Mouse (Mus musculus) right cerebral cortex, postnatal 25 days (tissue): ENCODE results near the gene Usp22.
"Not testable (repeated sequence)": the region's sequence is repeated elsewhere in the genome, so short reads cannot be mapped to it uniquely, and the experiment has no call there.

Source experiments
- DNase-seq: peaks from one replicate; pipeline ENCODE4 v3.0.0; 2022

Gene Usp22

GRCm38 (mm10) chr11:61183820-61184219, 9.0 kb upstream of the Usp22 start:
- DNase-seq, result no peak

DNA sequence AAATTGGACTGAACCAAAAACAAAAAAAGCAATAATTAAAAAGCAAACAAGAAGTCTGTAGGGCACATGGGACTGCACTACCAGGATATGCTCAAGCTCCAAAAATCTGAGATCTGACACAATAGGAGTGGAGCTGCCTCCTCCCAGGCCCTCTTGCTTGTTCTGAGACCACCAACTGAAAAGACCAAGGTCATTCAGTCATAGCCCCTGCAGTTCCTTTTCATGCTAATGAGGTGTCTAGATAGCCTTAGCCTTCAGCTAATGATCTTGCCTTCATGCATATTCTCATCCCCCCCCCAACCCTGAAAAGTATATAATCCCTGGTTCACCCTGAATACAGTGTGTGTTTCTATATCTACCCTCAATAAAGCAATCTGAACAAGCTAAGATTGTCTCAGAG, 6.8 kb upstream of the Usp22 start:
- DNase-seq, result no peak

DNA sequence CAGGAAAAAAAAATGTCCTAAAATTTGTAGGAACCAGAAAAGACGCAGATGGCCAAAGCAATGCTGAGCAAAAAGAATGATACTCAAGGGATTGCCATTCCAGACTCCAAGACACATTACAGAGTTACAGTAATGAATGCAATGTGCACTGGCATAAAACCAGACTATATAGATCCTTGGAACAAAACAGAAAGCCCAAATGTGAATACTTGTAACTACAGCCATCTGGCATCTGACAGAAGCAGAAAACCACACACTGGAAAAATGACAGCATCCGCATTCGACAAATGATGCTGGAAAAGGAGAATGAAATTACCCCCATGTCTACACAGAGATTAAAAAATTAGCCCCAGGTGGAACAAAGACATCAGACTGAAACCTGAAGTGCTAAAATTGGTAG, 5.5 kb upstream of the Usp22 start:
- DNase-seq, result no peak

GRCm38 (mm10) chr11:61176321-61176720, 1.5 kb upstream of the Usp22 start:
- no peak for DNase-seq

GRCm38 (mm10) chr11:61175778-61176177, 923 bp upstream of the Usp22 start:
- DNase-seq, result no peak

GRCm38 (mm10) chr11:61174291-61174820, 499 bp downstream of the Usp22 start:
- DNase-seq, result peak; percentile 34

- DNase-seq, result not testable (repeated sequence)
These were observed 1.4 kb downstream of the Usp22 start for GRCm38 (mm10) chr11:61173477-61173876.

GRCm38 (mm10) chr11:61170184-61170583, 4.7 kb downstream of the Usp22 start:
- DNase-seq, result no peak

DNA sequence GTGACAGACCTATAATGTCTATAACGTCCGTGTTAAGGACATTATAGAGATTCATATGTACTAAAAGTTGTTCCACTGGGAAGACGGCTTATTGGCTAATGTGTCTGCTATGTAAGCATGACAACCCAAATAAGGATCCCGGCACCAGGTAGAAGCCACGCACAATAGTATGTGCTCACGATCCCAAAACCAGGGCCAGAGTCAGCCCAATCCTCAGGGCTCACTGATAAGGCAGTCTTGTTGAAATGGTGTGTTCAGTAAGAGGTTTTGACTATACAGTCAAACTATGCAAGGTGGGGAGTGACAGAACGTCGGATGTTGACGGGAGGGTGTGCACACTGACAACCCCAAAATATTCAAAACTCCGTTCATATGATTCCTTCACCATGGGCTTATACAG, 10.0 kb downstream of the Usp22 start:
- DNase-seq, result no peak

DNA sequence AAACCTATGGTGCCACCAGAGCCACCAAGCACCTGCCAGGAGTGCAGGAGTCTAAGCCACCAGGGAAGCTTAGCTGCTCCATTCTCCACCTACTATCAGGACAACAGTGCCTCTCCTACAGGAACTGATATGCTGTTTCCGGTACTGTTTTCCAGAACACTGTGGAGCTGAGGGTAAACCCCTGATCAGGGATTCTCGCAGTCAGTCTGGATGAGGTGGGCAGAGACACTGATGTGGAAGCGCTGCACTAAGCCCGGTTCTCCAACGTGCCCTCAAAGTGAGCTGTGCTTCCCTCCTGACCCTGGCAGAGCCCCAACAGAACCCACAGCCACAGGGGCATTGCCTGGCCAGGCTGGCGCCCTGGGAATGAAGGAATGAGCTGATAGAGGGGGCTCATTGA, 10.5 kb downstream of the Usp22 start:
- no peak for DNase-seq

GRCm38 (mm10) chr11:61163341-61163740, 11.5 kb downstream of the Usp22 start:
- no peak for DNase-seq

DNA sequence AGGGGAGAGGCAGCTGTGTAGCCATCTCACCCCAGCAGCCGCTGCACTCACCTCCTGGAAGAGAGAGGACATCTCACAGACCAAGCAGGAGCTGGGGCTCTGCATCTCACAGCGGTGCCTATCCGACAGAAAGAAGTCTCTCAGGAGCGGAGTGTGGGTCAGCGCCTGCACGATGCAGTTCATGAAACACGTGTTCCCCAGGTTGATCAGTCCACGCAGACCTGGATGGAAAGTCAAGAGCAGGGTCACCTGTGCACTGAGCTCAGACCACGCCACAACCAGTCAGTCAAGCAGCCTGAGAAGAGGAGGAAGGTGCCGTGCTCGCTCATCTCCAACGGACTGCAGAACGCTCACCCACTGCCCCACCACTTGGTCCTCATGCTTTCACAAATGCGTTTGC, 12.1 kb downstream of the Usp22 start:
- DNase-seq, result no peak

- DNase-seq, result no peak
These were observed 13.7 kb downstream of the Usp22 start for GRCm38 (mm10) chr11:61161121-61161520.

GRCm38 (mm10) chr11:61159796-61160732, 14.8 kb downstream of the Usp22 start:
- no peak for DNase-seq

GRCm38 (mm10) chr11:61158141-61158540, 16.7 kb downstream of the Usp22 start:
- DNase-seq, result no peak

GRCm38 (mm10) chr11:61155727-61156126, 19.1 kb downstream of the Usp22 start:
- DNase-seq, result no peak

DNA sequence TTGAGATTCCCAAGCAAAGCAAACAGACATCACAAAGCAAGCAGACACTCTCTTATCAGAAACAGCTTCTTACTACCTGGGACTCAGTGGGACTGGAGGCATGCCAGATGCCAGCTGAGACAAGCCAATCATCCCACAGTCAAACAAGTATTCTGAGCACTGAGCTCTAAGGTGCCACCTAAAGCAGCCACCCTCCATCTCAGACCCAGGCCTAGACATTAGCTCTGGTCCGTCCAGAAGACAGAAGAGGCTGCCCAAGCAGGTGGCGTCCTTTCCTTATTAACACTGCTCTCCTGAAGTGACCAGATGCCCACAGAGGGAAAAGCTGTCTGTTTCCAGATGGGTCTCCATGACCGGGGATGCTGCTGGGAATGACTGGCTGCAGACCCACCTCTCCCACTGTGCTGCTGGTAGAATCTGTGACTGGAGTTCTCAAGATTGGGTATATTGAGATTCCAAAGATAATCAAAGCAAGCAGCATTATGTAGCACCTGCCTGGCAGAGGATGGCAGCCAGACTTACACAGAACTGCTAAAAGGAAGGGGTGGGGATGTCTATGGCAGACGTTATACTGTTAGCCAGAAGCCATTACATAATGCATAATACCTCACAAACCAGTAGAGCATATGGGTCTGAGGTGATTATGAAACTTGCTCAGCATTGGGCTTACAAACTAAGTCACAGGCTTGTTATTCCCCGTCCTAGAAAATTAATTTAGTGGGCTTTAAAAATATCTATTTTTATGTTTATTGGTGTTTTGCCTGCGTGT, 24.4 kb downstream of the Usp22 start:
- DNase-seq, result peak; percentile 34

GRCm38 (mm10) chr11:61147300-61147683, 27.6 kb downstream of the Usp22 start:
- DNase-seq, result peak; percentile 30

- DNase-seq, result no peak
These were observed 28.1 kb downstream of the Usp22 start for GRCm38 (mm10) chr11:61146645-61147299.

DNA sequence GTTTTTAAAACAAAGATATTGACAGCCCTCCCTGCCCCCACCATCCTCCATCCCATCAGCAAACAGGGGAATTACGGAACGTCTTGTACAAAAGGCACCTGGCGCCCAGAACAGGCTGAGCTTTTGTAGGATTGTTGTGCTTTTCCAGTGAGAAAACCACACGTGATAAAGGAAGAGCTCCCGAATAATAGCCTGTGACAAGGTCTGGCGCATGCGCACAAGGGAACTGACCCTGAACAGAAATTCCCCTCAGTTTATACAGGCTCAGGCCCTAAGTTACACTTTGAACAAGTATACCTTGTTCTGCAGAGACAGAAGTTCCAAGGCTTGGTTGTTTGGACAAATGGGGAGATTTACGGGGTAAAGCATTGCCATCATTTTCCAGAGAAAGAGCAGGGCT, 29.3 kb downstream of the Usp22 start:
- DNase-seq, result no peak

GRCm38 (mm10) chr11:61143564-61144469, 31.0 kb downstream of the Usp22 start:
- no peak for DNase-seq

DNA sequence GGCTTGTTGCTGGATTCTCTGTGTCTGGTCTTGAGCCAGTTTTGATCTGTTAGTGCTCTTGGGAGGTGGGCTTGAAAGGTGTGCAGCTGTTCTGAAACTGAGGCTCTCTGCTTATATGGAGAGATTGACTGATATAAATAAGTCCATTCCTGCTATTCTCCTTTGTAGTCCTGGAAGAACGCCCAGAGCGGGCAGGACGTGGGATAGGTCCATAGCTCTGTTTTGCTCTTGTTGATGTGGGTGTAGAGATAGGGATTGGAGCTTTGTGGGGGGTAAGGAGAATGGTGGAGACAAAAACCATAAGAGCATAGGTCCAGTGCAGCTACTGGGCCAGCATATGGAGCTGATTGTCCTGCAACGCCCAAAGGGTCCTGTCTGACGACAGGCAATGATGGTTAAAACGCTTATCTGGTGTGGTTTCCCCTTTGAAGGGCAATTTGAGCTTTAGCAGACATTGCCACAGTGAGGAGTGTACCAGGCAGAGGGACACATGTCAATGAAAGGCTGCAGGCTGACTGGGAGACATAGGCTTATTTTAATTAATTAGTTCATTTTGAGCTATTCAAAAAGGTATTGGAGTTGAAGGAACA, 31.8 kb downstream of the Usp22 start:
- no peak for DNase-seq
